In genomic region chr11:59838426-59838825, GRCm38 (mm10) we compare ENCODE assay signal across 1 mouse cellular context.
TF ChIP-seq lines count a peak whose summit lies in the region.

No protein-coding gene starts in this region.

TF ChIP-seq in MEL, 35 proteins besides CTCF, POLR2A, EP300 and RAD21 (continued from another document):
- TF ChIP-seq ZKSCAN1 (IDR thresholded peaks at IDR 0.05; ENCODE audit: low read depth, low read length) (no peak), MYC (IDR thresholded peaks at IDR 0.05; ENCODE audit: low read depth, low read length) (no peak), JUND (IDR thresholded peaks at IDR 0.05; ENCODE audit: low read depth, low read length) (no peak), MAFK (IDR thresholded peaks at IDR 0.05; ENCODE audit: borderline replicate concordance, low read depth, low read length) (no peak)
